Mouse (Mus musculus): ENCODE results near the gene Xrcc3.

Gene Xrcc3

DNA sequence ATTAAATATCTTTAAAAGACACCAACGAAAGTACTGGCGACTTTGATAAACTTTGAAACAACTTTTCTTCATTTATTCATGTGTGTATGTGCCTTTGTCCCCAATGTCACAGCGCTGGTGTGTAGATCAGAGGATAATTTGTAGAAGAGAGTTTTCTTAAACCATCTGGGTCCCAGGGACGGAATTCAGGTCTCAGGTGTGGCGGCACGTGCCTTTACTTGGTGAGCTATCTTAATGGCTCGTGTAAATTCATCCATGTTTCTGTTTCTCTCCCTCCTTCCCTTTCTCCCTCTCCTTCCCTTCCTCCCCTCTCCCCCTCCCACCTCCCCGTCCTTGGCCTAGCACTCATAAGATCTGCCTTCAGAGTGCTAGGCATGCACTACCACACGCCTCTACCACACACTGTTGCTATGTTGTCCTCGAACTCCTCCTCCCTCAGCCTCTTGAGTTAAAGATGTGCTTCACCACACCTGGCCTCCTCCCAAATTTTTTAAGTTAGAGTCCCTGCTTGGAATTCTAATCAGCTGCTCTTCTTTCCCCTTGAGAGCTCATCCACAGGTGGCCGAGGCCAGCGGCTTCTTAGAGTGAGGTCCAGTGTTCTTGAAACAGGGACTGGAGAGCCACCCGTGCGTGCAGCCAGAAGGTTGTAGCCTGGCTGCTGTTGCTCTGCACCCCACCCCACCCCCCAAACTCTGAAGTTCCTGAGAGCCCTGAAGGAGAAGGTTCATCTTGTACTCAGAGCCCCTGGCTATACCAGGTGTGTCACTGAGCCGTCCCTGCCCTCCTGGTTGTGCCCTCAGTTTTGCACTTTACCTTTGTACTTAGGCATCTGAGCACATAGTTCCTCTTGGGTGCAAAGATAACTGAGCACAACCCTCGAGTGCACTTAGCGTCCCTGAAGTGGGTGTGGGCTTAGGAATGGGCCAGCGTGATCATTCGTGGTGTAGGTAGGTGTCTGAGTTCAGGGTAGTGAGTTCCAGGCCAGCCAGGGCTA lies 1.4 kb upstream of the Xrcc3 start:
- no peak for DNase-seq

GRCm38 (mm10) chr12:111813111-111813765 lies 435 bp downstream of the Xrcc3 start:
- no peak for DNase-seq

DNA sequence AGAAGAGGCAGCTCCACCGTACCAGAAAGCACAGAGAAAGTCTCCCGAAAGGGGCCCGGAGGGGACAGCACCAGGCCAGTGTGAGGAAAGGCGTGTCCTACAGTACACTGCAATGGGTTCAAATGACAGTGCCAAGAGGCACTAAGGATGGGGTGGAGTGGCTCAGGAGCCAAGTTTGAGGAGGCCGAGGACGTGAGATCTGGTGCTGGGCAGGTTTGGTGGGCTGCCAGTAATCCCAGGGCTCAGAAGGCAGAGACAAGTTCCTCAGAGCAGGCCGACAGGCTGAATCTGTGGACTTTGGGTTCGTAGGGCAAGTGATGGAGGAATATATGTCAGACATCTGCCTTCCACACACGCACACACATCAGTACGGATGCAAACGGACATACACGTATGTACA lies 1.1 kb downstream of the Xrcc3 start:
- no peak for DNase-seq

DNA sequence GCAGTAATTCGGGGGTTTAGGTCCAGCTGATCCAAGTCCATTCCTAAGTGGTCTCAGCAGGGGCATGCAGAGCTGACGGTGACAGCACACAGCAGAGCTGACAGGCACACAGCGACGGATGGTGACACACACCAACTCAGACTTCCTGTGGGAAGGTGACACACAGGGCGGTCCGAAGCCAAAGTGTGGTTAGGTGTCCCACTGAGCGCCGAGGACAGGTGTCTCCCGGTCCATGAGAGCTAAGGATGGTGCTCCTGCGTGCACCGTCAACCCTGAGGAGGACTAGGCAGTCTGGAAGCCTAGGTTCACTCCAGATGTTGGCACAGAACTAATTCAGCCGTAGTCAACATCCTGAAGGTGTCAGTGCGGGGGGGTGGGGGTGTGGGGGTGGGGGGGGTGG lies 1.6 kb downstream of the Xrcc3 start:
- no peak for DNase-seq

DNA sequence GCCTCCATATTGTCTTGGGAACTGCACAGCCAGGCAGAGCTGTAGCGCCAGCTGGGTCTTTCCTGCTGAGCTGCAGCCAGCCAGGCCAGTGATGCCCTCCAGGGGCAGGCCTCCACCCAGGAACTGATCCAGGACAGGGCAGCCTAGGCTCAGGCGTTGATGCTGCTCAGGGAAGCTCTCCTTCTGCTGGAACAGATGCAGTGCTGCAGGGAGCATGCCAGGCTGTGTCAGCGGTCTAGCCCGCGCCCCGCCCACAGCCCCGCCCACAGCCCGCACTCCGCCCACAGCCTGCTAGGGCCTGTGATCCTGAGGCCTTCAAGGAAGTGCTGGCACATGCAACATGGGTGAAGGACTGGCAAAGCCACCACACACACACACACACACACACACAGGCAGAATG lies 3.9 kb downstream of the Xrcc3 start:
- DNase-seq, result peak; percentile 80 to 86

- DNase-seq, result no peak
Measured at GRCm38 (mm10) chr12:111808775-111809174, 4.9 kb downstream of the Xrcc3 start.

DNA sequence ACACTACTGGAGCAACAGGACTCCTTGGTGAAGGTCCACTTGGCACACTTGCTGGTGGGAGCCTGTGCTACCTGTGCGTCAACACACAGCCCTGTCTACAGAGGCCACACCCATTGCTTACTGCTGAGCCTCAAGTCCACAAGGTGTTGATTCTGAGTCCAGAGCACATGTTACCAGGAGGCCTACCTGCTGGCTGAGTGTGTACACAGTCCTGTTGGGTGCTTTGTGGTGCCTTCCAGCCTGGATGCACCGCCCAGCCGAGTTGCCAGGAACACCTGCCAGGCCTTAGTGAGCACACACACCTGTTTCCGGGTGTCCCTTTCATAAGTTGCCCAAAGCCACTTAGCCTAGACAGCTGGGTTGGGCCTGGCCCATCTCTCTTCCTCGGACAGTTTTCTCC lies 10.1 kb downstream of the Xrcc3 start:
- no peak for DNase-seq

DNA sequence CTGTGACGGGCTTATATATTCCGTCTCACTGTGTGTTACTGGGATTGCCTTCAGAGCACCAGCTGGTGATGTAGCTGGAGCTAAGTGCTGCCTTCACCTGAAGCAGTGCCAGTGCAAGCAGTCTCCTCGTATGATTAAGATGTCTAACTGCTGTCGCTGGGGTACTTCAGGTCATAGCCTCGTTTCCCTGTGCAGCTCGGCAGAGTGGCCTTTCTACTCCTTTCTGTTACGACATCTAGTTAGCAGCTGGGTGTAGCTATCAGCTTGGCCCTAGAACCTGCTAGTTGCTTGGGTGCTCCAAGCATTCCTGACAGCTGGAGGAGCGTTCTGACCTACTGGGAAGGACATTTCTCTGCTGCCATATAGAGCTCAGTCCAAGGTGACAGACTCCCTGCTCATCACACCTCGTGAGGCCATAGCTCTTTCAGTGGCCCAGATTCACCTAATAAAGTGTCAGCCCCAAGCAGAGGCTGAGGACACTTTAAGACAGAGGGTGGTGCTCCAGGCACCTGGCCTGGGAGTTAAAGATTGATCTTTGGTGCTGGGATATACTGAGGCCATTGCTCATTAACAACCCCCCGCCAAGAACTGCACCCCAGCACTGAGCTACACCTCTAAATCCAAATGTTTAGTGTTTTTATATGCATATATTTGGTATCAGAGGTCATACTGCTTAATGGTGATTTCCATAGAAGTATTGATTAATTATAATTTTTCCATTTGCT lies 13.1 kb downstream of the Xrcc3 start:
- no peak for DNase-seq

DNA sequence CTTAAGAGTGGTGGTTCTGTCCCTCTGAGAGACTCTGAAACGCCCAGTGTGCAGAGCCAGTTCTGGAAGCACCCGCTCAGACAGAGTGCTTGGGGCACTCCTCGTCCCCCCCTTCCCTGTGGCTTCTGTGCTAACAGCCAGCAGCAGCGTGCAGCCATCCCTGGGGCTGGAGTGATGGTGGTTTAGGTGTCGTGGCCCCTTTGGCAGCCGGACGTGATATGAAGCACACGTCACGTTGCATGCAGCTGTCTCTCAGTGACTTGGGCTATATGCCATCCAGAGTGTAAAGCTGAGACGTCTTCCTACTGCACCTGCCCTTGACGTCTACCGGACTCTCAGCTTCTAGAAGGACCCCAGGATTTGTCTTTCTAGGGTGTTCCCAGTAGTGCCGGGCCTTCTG lies 15.2 kb downstream of the Xrcc3 start:
- DNase-seq, result no peak

DNA sequence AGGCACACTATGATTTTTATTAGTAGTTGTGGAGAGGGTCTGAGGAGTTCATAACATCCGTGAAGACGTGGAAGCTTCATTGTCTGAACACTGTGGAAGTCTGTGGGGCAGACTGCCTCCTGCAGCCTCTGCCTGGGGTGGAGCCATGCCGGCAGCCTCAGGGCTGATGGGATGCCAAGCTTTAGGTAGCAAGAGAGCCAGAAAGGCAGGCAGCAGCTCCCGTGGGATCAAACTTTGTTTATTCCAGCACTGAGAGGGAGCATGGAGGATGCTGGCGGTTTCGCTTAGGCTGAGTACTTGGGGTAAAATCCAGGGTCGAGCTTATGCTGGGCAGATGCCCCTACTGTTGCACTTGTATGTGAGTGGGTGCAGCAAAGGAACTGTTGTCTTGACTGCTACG lies 16.4 kb downstream of the Xrcc3 start:
- no peak for DNase-seq

GRCm38 (mm10) chr12:111795180-111795895 lies 18.3 kb downstream of the Xrcc3 start:
- peak; percentile 76 to 79 for DNase-seq

GRCm38 (mm10) chr12:111794526-111795179 lies 19.0 kb downstream of the Xrcc3 start:
- DNase-seq, result no peak

DNA sequence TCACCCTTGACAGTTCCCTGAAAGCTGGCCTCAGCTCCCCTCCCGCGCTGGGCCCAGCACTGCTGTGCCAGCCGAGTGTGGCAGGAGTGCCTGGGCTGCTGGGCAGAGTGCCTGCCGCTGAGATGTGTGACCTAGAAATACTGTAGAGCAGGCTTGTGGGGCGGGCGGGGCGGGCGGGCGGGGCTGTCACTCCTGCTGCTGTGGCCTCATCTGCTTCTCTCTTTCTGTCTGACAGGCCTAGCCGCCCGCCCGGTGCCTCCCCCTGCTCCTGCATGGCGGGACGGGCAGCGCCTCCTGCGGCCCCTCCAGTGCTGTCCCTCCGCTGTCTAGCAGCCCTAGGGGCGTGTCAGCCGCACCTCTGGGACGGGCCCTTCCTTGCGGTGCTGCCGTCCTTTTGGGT lies 19.6 kb downstream of the Xrcc3 start:
- DNase-seq, result peak; percentile 59 to 73

DNA sequence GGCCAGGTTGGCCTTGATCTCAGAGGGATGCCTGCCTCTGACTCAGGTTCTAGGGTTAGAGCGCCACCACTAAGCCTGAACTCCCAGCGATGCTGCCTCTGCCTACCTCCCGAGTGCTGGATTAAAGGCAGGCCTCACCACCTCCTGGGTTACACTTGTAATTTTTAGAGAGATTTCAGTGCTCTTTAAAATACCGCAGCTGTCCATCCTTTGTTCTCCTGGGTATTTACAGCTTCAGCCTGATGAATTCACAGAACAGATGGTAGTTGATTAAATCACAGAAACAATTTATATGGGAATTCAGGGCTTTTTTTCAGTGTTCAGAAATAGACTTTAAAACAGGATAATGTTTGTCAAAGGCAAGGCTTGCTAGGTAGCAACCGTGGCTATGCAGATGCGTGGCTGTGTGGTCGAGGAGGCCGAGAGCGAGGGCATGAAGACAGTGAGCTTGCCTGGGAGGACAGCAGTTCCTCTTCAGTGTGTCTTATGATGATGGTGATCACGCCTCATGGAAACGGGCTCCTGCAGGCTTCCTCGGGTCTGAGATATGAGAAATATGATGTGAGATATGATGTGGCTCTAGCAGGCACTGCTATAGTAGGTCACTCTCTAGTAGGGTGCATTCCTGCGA lies 22.1 kb downstream of the Xrcc3 start:
- DNase-seq, result no peak

- DNase-seq, result no peak
Measured at GRCm38 (mm10) chr12:111790631-111791030, 23.0 kb downstream of the Xrcc3 start.

DNA sequence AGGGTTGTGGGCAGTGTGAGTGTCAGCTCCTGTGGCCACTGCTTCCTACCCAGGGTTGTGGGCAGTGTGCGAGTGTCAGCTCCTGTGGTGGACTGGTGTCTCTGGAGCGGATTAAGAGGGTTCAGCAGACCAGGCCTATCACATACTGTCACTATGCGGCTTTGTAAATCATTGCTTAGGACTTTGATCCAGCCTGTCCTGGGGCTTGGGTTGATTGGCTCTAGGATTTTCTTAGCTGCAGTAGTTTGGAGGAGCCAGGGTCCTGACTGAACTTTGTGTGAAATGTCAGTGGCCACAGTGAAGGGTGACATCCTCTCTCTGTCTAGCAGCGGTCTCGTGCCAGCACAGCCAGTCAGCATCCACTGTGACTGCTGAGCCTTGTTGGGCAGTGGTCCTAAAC lies 23.6 kb downstream of the Xrcc3 start:
- no peak for DNase-seq

DNA sequence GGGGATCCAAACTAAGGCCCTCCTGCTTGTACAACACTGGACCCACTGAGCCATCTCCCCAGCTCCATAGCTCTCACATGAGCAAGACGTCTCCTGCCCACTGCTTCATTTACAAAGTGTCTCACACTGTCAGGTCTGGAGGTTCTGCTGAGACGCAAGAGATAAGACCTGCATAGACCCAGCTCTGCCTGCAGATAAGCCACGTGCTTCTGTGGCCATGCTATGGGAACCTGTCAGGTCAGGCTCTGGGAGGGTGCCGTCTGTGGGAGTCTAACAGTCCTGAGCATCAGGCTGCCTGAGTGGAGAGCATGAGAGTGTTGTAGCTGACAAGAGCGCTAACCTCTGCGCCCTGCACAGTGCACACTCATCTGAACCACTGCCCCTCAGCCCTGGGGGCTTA lies 26.7 kb downstream of the Xrcc3 start:
- no peak for DNase-seq

- no peak for DNase-seq
Measured at GRCm38 (mm10) chr12:111785174-111785573, 28.5 kb downstream of the Xrcc3 start.

- DNase-seq, result no peak
Measured at GRCm38 (mm10) chr12:111779544-111779943, 34.1 kb downstream of the Xrcc3 start.

DNA sequence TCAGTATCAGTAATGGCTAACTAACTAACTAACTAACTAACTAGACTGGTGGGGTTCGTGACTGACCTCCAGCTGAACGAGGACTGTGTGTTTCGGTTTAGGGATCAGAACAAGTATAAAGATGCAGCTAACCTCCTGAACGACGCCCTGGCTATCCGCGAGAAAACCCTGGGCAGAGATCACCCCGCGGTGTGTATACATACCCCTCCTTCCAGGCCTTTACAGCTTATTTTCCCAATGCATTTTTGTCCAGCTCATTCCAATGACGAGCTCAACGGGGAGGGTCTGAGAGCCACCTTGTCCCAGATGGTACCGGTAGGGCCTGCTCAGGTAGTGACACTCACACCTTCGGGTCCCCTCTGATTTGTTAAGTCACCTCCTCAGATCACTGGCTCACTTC lies 35.8 kb downstream of the Xrcc3 start:
- no peak for DNase-seq

- DNase-seq, result no peak
Measured at GRCm38 (mm10) chr12:111774845-111775244, 38.8 kb downstream of the Xrcc3 start.

- no peak for DNase-seq
Measured at GRCm38 (mm10) chr12:111774156-111774555, 39.5 kb downstream of the Xrcc3 start.

Measured in cerebellum, postnatal 25 days (tissue).